Mouse (Mus musculus) Patski (cell line): ENCODE data around the gene Arhgef19. TPM values are rescaled to one million over a fixed set of nuclear protein-coding genes. Genes with fewer than 3 reads are reported as not detected.
A peak's percentile ranks its signal among the peaks of the same experiment; 100 is the strongest.

Experiments
- ATAC-seq: fragments of 100-300 bp; one replicate; pipeline ENCODE4 v1.8.0; 2021
- CTCF ChIA-PET: fragments of 350-600 bp; sonication (Branson Sonifier 250); formaldehyde crosslinking; loops from one replicate; lab custom pipeline; 2022; ENCODE audit warnings: inconsistent platforms; lab: Charles Lee
- POLR2A ChIA-PET: fragments of 350-600 bp; sonication (Branson Sonifier 250); formaldehyde crosslinking; loops from one replicate; lab custom pipeline; 2022; ENCODE audit warnings: antibody characterized with exemption, inconsistent platforms; lab: Charles Lee
- DNase-seq: peaks from one replicate; pipeline ENCODE4 v3.0.0-alpha.2; 2011; ENCODE audit warnings: low read depth, low spot score
- H3K27me3 ChIP-seq: fragments of 371-371 bp; one replicate; pipeline ENCODE4 v1.5.1; 2021
- CTCF ChIP-seq: fragments of 100-300 bp; IDR thresholded peaks from one replicate; pipeline ENCODE4 v1.5.1; 2021
- in situ Hi-C: fragments of 300-500 bp; cut with MboI; formaldehyde crosslinking; loops from 3 replicates; pipeline ENCODE4 v1.11.1; 2018; ENCODE audit warnings: low pct_unique_long_range_greater_than_20kb, mixed read lengths
- polyA plus RNA-seq: library from polyadenylated mRNA; unstranded; gene quantifications from one replicate; pipeline ENCODE4 v1.2.3, GENCODE M21; 2021

Arhgef19 gene
- polyA plus RNA-seq, 1 experiment from 2014 or later = 4.8 TPM

GRCm38 (mm10) chr4:141211646-141212045, 27.7 kb upstream of the Arhgef19 start:
- in situ Hi-C loops = no loop called here
- no peak for DNase-seq
- ATAC-seq = no peak
- POLR2A ChIA-PET = no interaction called here
- CTCF ChIA-PET = no interaction called here
- no peaks in the 10 kb centered on the region for H3K27me3 ChIP-seq
- TF ChIP-seq CTCF = no peak

- ChIA-PET CTCF (no interaction called here), POLR2A (no interaction called here)
- no peak for TF ChIP-seq CTCF
- H3K27me3 ChIP-seq = no peaks in the 10 kb centered on the region
- DNase-seq (no peak), ATAC-seq (no peak)
- in situ Hi-C loops = no loop called here
These were observed 26.4 kb upstream of the Arhgef19 start for GRCm38 (mm10) chr4:141212892-141213291.

GRCm38 (mm10) chr4:141213342-141213741, 26.0 kb upstream of the Arhgef19 start:
- ATAC-seq = no peak
- POLR2A ChIA-PET = no interaction called here

GRCm38 (mm10) chr4:141213770-141214336, 25.4 kb upstream of the Arhgef19 start, which contains the start of gene Rsg1:
Gene Rsg1, plus strand, starts transcription at chr4:141213956.
- ATAC-seq (peak; percentile 62), DNase-seq (peak; percentile 53)
- H3K27me3 ChIP-seq = no peaks in the 10 kb centered on the region
- POLR2A ChIA-PET = no interaction called here
- CTCF ChIA-PET = interaction anchor here (1.0 kb wide), 1 partner anchor 54 kb away, joined by 3 read pairs; no protein-coding TSS in a partner anchor
- no peak for TF ChIP-seq CTCF
- in situ Hi-C loops = no loop called here

More at GRCm38 (mm10) chr4:141213342-141213741, 26.0 kb upstream of the Arhgef19 start:
- no peak for TF ChIP-seq CTCF
- CTCF ChIA-PET = interaction anchor here (1.0 kb wide), 1 partner anchor 54 kb away, joined by 3 read pairs; no protein-coding TSS in a partner anchor
- in situ Hi-C loops = no loop called here
- DNase-seq = no peak
- H3K27me3 ChIP-seq = no peaks in the 10 kb centered on the region

- DNase-seq = no peak
- CTCF ChIA-PET = no interaction called here
- no peaks in the 10 kb centered on the region for H3K27me3 ChIP-seq
- POLR2A ChIA-PET = no interaction called here
- in situ Hi-C loops = no loop called here
- ATAC-seq = no peak
- peak; percentile 66 for TF ChIP-seq CTCF
These were observed 24.9 kb upstream of the Arhgef19 start for GRCm38 (mm10) chr4:141214337-141214851.

- no peaks in the 10 kb centered on the region for H3K27me3 ChIP-seq
- POLR2A ChIA-PET = no interaction called here
- in situ Hi-C loops = no loop called here
- ATAC-seq (no peak), DNase-seq (no peak)
- TF ChIP-seq CTCF = no peak
- CTCF ChIA-PET = no interaction called here
These were observed 19.6 kb upstream of the Arhgef19 start for GRCm38 (mm10) chr4:141219583-141220213.

GRCm38 (mm10) chr4:141221848-141222247, 17.5 kb upstream of the Arhgef19 start:
- CTCF ChIA-PET = no interaction called here
- TF ChIP-seq CTCF = no peak
- POLR2A ChIA-PET = interaction anchor here (0.5 kb wide), 1 partner anchor 354 kb away, joined by 3 read pairs; no protein-coding TSS in a partner anchor
- ATAC-seq = no peak
- in situ Hi-C loops = no loop called here
- no peak for DNase-seq
- no peaks in the 10 kb centered on the region for H3K27me3 ChIP-seq

GRCm38 (mm10) chr4:141222752-141223151, 16.5 kb upstream of the Arhgef19 start:
- no peak for TF ChIP-seq CTCF
- POLR2A ChIA-PET = no interaction called here
- in situ Hi-C loops = no loop called here
- CTCF ChIA-PET = no interaction called here
- no peaks in the 10 kb centered on the region for H3K27me3 ChIP-seq
- no peak for DNase-seq
- ATAC-seq = no peak

- in situ Hi-C loops = no loop called here
- no peak for TF ChIP-seq CTCF
- ChIA-PET CTCF (no interaction called here), POLR2A (no interaction called here)
- ATAC-seq (no peak), DNase-seq (no peak)
- no peaks in the 10 kb centered on the region for H3K27me3 ChIP-seq
These were observed 10.6 kb upstream of the Arhgef19 start for GRCm38 (mm10) chr4:141228687-141229086.

- H3K27me3 ChIP-seq = no peaks in the 10 kb centered on the region
- POLR2A ChIA-PET = no interaction called here
- in situ Hi-C loops = no loop called here
These were observed 6.1 kb upstream of the Arhgef19 start for GRCm38 (mm10) chr4:141233196-141233595.

GRCm38 (mm10) chr4:141235537-141236111, 3.7 kb upstream of the Arhgef19 start:
- ATAC-seq = no peak
- no peaks in the 10 kb centered on the region for H3K27me3 ChIP-seq
- in situ Hi-C loops = no loop called here
- DNase-seq = no peak
- no peak for TF ChIP-seq CTCF
- POLR2A ChIA-PET = no interaction called here
- CTCF ChIA-PET = no interaction called here

More at GRCm38 (mm10) chr4:141233196-141233595, 6.1 kb upstream of the Arhgef19 start:
- ATAC-seq (no peak), DNase-seq (no peak)
- CTCF ChIA-PET = no interaction called here
- no peak for TF ChIP-seq CTCF
